Mouse (Mus musculus) kidney, embryonic 16.5 days (tissue): ENCODE results near the gene Ddx25. TPM values are rescaled to one million over a fixed set of nuclear protein-coding genes. Genes with fewer than 3 reads are reported as not detected.

Experiments
- ATAC-seq: fragments of 200-750 bp; cut with Nextera tagmentation; 2 replicates; pipeline ENCODE4 v1.8.0; 2017; ENCODE audit warnings: moderate TSS enrichment; ENCODE audit not compliant: low FRiP score, low TSS enrichment
- H3K27ac ChIP-seq: fragments of 300-500 bp; sonication (generic); 2 replicates; pipeline ENCODE4 v1.5.1; 2014; ENCODE audit warnings: low read length
- H3K27me3 ChIP-seq: fragments of 300-500 bp; sonication (generic); 2 replicates; pipeline ENCODE4 v1.6.1; 2014; ENCODE audit warnings: low read length, control low read depth, mixed read lengths; ENCODE audit not compliant: insufficient read depth
- H3K36me3 ChIP-seq: fragments of 300-500 bp; sonication (generic); 2 replicates; pipeline ENCODE4 v1.6.1; 2014; ENCODE audit warnings: low read length, control low read depth, mixed read lengths; ENCODE audit not compliant: insufficient read depth
- H3K4me1 ChIP-seq: fragments of 300-500 bp; sonication (generic); 2 replicates; pipeline ENCODE4 v1.6.1; 2014; ENCODE audit warnings: low read length, control low read depth, mixed read lengths; ENCODE audit not compliant: insufficient read depth
- H3K4me2 ChIP-seq: fragments of 300-500 bp; sonication (generic); replicated peaks from 2 replicates; pipeline ENCODE4 v1.6.1; 2014; ENCODE audit warnings: low read depth, low read length
- H3K4me3 ChIP-seq: fragments of 300-500 bp; sonication (generic); 2 replicates; pipeline ENCODE4 v1.5.1; 2014; ENCODE audit warnings: mild to moderate bottlenecking, low read length
- H3K9ac ChIP-seq: fragments of 300-500 bp; sonication (generic); replicated peaks from 2 replicates; pipeline ENCODE4 v1.6.1; 2014; ENCODE audit warnings: low read length
- H3K9me3 ChIP-seq: fragments of 300-500 bp; sonication (generic); 2 replicates; pipeline ENCODE4 v1.6.1; 2016; ENCODE audit warnings: low read length, control low read depth
- WGBS: fragments of 180-500 bp; shearing (Covaris S2); extraction: QIAGEN DNeasy Blood & Tissue Kit; methylation state at CpG from one replicate; pipeline ENCODE4 v1.1.7; 2014; 5-methylcytosine and 5-hydroxymethylcytosine counted together
- polyA plus RNA-seq: library from polyadenylated mRNA; unstranded; fragments of >200 nt; fragmentation: Nextera tagmentation; extraction: Ambion mirVana; gene quantifications from 2 replicates; pipeline ENCODE4 v1.2.1, GENCODE M21; 2015

Gene Ddx25
- polyA plus RNA-seq, 1 experiment from 2014 or later, result 2.3 TPM

DNA sequence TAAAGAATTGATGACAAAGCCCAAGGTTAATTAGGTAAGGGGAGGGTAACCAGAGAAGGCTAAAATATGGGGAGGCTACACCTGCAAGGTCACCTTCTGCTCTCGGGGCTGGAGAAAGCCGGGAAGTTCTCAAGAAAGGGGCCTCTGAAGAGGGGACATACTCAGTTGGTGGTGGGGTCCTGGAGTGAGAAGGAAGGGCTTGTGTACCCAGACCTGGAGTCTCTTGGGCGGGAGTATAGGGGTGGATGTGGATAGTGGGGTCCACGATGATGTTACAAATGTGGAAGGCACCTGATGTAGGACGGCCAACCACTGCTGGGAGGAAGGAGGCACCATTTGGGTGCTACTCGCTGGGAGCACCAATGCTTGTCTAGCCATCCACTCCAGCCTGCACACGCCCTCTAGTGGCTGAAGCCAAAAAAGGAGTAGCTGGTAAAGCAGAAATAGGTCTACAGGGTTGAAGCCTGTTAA, 34.4 kb downstream of the Ddx25 start:
- peaks cover 7% of the 10 kb centered on the region; the same call in 1 of the 2 replicates for H3K4me1 ChIP-seq
- ATAC-seq, result peak; percentile 87
- no peak overlapping the region for H3K27ac ChIP-seq
- H3K9ac ChIP-seq, result no peak overlapping the region
- no peak overlapping the region for H3K4me2 ChIP-seq
- no peak overlapping the region for H3K4me3 ChIP-seq
- WGBS, result 17% methylated on average over 7 of the region's 7 CpGs
- no peaks in the 10 kb centered on the region for H3K9me3 ChIP-seq
- H3K27me3 ChIP-seq, result no peaks in the 10 kb centered on the region
- H3K36me3 ChIP-seq, result no peaks in the 10 kb centered on the region

DNA sequence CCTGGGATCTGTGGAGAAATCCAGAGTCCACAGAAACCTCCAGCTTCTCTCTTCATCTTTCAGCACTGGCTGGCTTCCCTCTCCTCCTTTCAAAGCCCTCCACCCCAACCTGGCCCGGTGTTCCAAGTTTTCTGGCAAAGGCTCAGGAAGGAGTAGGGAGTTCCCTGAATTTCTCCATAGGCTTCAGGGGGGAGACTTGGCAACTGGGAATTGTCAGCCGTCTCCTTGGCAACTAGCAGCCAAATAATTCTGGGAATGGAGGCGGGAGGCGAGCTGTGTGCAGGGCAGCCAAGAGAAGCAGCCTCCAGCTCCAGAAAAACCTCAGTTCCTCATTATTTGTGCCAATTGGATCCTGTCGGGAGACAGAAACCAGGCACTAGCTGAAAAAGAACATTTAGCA, 34.8 kb downstream of the Ddx25 start:
- Histone ChIP-seq H3K4me1 (peaks cover 7% of the 10 kb centered on the region; the same call in 1 of the 2 replicates), H3K4me3 (no peak overlapping the region), H3K36me3 (no peaks in the 10 kb centered on the region), H3K4me2 (no peak overlapping the region), H3K9ac (no peak overlapping the region), H3K9me3 (no peaks in the 10 kb centered on the region), H3K27ac (no peak overlapping the region), H3K27me3 (no peaks in the 10 kb centered on the region)
- ATAC-seq, result no peak; the same call in 1 of the 2 replicates
- 45% methylated on average over 5 of the region's 5 CpGs for WGBS

DNA sequence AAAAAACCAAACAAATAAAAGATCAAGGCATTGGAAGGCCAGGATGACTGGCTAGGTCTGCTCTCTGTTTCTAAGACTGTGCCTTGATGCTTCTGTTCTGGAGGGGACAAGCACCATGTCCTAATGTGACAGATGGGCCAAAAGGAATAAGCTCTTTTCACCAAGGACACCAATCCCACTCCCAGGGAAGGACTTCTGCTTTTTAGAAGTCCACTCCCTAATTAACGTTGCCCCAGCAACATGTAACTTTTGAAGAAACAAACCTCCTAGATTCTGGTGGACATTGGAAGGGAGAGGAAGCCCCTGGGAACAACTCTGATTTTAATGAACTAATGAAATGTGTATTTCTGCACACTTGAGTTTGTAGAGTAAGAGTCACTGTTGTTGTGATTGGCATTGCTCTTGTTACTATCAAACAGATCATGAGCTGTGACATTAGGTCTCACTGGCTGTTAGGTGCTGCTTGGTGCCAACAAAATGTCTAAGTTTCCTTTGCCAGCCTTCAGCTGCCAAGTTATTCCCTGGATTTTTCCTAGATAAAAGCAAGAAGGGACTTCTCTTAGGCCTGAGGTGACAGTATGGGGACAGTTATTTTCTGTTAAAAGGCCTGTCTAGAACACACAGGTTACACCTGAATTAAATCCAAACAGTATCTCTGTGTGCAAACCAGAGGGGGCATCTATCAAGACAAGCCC, 35.4 kb downstream of the Ddx25 start:
- Histone ChIP-seq H3K27me3 (no peaks in the 10 kb centered on the region), H3K27ac (no peak overlapping the region)
- WGBS, result 71% methylated on average over 1 of the region's 1 CpGs

GRCm38 (mm10) chr9:35522241-35522640, 36.1 kb downstream of the Ddx25 start:
- no peaks in the 10 kb centered on the region for H3K9me3 ChIP-seq
- peaks cover 7% of the 10 kb centered on the region; the same call in 1 of the 2 replicates for H3K4me1 ChIP-seq
- 68% methylated on average over 2 of the region's 2 CpGs for WGBS
- H3K27me3 ChIP-seq, result no peaks in the 10 kb centered on the region
- no peak overlapping the region for H3K4me3 ChIP-seq
- H3K27ac ChIP-seq, result no peak overlapping the region
- H3K36me3 ChIP-seq, result no peaks in the 10 kb centered on the region
- no peak overlapping the region for H3K4me2 ChIP-seq
- no peak for ATAC-seq
- no peak overlapping the region for H3K9ac ChIP-seq

More for the DNA sequence above, 35.4 kb downstream of the Ddx25 start:
- Histone ChIP-seq H3K4me2 (no peak overlapping the region), H3K4me3 (no peak overlapping the region), H3K4me1 (peaks cover 7% of the 10 kb centered on the region; the same call in 1 of the 2 replicates), H3K36me3 (no peaks in the 10 kb centered on the region), H3K9ac (no peak overlapping the region), H3K9me3 (no peaks in the 10 kb centered on the region)
- no peak for ATAC-seq

DNA sequence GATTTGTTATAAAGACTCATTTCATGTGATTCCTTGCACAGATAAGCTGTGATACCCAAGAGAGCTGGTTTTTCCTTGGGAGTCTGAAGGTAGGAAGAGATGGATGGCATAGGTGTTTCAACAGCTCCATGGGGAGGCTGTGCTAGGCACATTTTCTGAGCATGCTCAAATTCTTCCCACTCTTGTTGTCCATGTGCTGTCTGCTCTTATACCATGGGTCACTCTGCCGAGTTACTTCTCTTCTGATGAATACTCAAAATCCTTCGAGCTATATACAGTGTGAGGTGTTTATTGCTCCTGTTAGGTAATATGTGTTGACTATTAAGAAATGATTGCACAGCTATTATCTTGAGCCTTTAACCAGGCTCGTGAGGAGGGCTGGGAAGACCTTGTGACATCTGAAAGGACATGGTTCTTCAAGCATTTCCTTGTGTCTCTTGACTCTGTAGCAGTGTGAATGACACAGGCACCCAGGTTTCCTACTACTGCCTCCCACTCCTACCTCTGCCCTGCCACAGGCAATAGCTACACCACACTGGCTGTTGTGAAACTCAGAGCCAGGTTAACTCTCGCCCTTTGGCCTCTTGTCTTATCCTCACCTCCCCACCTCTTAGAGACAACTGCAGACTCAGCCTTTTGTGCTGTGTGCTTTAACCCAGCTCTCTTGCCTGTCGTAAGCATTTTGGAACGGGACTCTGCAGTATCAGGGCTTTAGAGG, 37.5 kb downstream of the Ddx25 start:
- Histone ChIP-seq H3K4me1 (peaks cover 7% of the 10 kb centered on the region; the same call in 1 of the 2 replicates), H3K4me3 (no peak overlapping the region), H3K4me2 (no peak overlapping the region), H3K9me3 (no peaks in the 10 kb centered on the region), H3K27ac (no peak overlapping the region), H3K36me3 (no peaks in the 10 kb centered on the region), H3K9ac (no peak overlapping the region), H3K27me3 (no peaks in the 10 kb centered on the region)
- 0 out of 2 replicates have a peak, but pooled peaks have one; percentile 20 for ATAC-seq
- WGBS, result 64% methylated on average over 6 of the region's 6 CpGs

DNA sequence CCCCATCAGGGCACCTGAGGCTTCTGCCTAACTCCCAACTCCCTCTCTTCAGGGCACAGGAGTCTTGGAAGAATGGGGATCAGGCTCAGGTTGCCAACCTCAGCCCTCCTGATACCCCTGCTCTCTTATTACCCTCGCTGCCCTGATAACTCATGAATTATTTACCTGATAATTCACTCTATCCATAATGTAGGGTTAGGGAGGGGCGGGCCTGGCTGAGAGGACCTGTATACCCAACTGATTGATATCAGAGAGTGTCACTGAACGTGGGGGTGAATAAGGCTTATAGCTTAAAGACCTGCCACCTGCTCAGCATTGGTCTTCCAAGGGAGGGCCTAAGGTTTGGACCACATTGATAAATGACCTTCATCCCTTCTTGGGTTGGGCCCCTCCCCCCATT, 40.2 kb downstream of the Ddx25 start, which contains the start of gene Gm1113:
Gm1113 (minus strand) TSS at position 101 of the 400 bp plus-strand sequence.
- Histone ChIP-seq H3K4me1 (no peaks in the 10 kb centered on the region), H3K27ac (no peak within 1 kb of the TSS), H3K4me2 (no peak within 1 kb of the TSS), H3K9ac (no peak within 1 kb of the TSS), H3K4me3 (no peak within 1 kb of the TSS), H3K27me3 (no peaks in the 10 kb centered on the region), H3K36me3 (no peaks in the 10 kb centered on the region), H3K9me3 (no peaks in the 10 kb centered on the region)
- 78% methylated on average over 3 of the region's 3 CpGs for WGBS
- ATAC-seq, result no peak

DNA sequence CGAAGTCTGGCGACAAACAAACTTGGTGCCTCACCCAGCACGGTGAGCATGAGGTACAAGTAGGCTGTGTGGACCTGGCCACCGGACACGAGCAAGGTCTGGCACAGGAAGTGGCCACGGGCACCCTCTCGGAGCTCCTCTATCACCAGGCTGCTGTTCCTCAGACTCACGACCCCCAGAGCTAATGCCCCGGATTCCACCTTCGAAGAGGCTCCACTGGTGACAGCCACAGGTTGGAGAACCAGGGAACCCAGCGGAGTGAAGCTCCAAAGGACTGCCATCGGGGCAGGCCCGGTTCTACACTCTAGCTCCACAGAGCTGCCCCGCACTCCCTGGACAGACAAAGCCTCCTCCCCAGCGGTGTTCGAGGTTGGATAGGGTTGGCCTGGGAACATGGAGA, 41.6 kb downstream of the Ddx25 start:
- WGBS, result 93% methylated on average over 16 of the region's 16 CpGs
- Histone ChIP-seq H3K36me3 (no peaks in the 10 kb centered on the region), H3K27me3 (no peaks in the 10 kb centered on the region), H3K4me1 (no peaks in the 10 kb centered on the region), H3K9ac (no peak overlapping the region), H3K4me3 (no peak overlapping the region), H3K27ac (no peak overlapping the region), H3K4me2 (no peak overlapping the region), H3K9me3 (no peaks in the 10 kb centered on the region)
- no peak for ATAC-seq

DNA sequence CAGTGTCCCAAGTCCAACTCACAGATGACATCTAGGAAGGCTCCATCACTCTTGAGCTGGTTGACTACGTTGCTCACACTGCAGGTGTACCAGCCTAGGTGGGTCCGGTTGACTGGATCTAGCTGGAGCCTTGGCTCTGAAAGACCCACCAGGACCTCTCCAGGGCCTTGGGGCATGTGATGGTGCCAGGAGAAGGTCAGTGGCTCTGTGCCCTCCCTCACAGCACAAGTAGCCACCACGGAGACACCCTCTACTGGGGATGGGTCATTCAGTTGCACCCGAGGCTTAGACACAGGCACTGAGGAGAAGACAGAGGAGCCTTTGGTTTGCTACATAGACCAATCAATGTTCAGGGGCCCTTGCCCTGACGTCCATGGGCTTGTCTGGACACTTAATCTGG, 42.1 kb downstream of the Ddx25 start:
- Histone ChIP-seq H3K4me2 (no peak overlapping the region), H3K9me3 (no peaks in the 10 kb centered on the region), H3K9ac (no peak overlapping the region), H3K27ac (no peak overlapping the region), H3K36me3 (no peaks in the 10 kb centered on the region), H3K27me3 (no peaks in the 10 kb centered on the region), H3K4me1 (no peaks in the 10 kb centered on the region), H3K4me3 (no peak overlapping the region)
- ATAC-seq, result no peak
- 89% methylated on average over 5 of the region's 5 CpGs for WGBS

DNA sequence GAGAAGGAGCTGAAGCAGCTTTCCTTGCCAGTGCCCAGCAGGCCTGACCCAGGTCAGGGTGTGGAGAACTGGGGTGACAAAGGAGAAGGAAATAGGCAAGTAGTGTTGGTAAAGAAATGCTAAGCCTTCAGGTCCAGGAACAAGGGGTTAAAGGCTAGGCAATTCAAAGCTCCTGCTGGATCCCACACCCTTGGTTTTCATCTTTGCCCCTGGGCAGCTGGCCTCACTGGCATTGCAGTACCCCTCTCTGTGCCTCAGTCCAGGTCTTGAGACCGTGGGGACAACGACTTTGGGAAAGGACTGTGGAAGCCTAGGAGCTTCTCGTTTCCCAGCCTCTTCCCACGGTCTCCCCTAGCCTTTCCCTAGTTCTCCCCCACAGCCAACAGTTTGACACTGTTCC, 44.4 kb downstream of the Ddx25 start:
- Histone ChIP-seq H3K9ac (no peak overlapping the region), H3K4me3 (no peak overlapping the region)
- WGBS, result 81% methylated on average over 4 of the region's 4 CpGs

DNA sequence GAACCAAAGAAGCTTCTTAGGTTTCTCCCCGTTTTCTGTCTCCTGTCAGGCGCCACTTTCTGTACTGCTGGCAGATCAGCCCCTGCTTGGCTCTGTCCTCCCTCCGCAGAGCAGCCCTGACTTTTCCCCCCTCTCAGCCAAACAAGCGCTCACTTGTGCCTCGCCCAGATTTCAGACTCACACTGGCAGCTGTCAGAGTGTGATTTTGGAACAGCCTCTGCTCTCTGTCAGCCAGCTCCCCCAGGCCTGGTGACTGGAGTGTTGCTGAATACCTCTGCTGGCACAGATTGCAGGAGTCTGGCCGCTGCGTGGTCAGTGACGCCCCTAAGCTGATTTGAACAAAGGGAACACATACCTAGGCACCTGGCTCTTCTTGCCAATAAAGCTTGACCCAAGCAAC, 50.1 kb downstream of the Ddx25 start:
- Histone ChIP-seq H3K36me3 (0 out of 2 replicates have a peak, but pooled peaks cover 1% of the 10 kb centered on the region), H3K4me2 (no peak overlapping the region), H3K27ac (no peak overlapping the region), H3K4me1 (no peaks in the 10 kb centered on the region), H3K9me3 (no peaks in the 10 kb centered on the region), H3K9ac (no peak overlapping the region), H3K27me3 (no peaks in the 10 kb centered on the region), H3K4me3 (no peak overlapping the region)
- 42% methylated on average over 8 of the region's 8 CpGs for WGBS
- no peak for ATAC-seq

More for the DNA sequence above, 44.4 kb downstream of the Ddx25 start:
- Histone ChIP-seq H3K4me1 (no peaks in the 10 kb centered on the region), H3K4me2 (no peak overlapping the region), H3K27me3 (no peaks in the 10 kb centered on the region), H3K27ac (no peak overlapping the region), H3K36me3 (no peaks in the 10 kb centered on the region), H3K9me3 (no peaks in the 10 kb centered on the region)
- no peak for ATAC-seq
